Mouse (Mus musculus): ENCODE data around the gene Fam167b. TPM values are rescaled to one million over a fixed set of nuclear protein-coding genes. Genes with fewer than 3 reads are reported as not detected.

The Fam167b gene
- total and polyA plus RNA-seq, 3 experiments, result 1.1 to 1.2 TPM; not detected in 1

- peak; percentile 74; the same call in 1 of the 2 replicates for TF ChIP-seq MYC (IDR thresholded peaks at IDR 0.05; ENCODE audit: low read depth, low read length)
- TF ChIP-seq CHD1 (IDR thresholded peaks at IDR 0.05; ENCODE audit: low read depth, low read length), result no peak
- 0 out of 2 replicates have a peak, but pooled peaks have one; percentile 39 for TF ChIP-seq NRF1 (IDR thresholded peaks at IDR 0.05; ENCODE audit: low read depth, low read length)
- TF ChIP-seq MEF2A (IDR thresholded peaks at IDR 0.05; ENCODE audit: borderline replicate concordance, low read depth, low read length), result peak; percentile 80; the same call in 1 of the 2 replicates
- TF ChIP-seq JUND (conservative IDR thresholded peaks at IDR 0.05; ENCODE audit: low read depth, low read length), result no peak
- no peak; the same call in 1 of the 2 replicates for TF ChIP-seq MXI1 (IDR thresholded peaks at IDR 0.05; ENCODE audit: low read depth, low read length)
- no peak for TF ChIP-seq ZKSCAN1 (IDR thresholded peaks at IDR 0.05; ENCODE audit: borderline replicate concordance, low read depth, low read length)
- TF ChIP-seq MAX (IDR thresholded peaks at IDR 0.05; ENCODE audit: low read length), result no peak
These were observed 6.0 kb upstream of the Fam167b start (continued) for GRCm38 (mm10) chr4:129584370-129584769.

DNA sequence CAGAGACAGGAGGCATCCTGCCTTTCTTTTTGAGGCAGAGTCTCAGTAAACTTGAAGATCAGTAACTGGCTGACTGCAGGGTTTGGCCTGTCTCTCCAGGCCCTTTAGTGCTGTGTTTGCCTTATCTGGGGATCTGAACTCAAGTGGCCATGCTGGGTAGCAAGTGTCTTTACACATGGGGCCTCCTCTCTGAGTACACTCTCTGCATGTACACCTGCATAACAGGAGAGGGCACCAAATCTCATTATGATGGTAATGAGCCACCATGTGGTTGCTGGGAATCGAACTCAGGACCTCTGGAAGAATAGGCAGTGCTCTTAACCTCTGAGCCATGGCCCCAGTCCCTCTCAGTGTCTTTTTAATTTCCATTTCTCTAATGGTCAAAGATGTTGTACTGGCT, 3.9 kb upstream of the Fam167b start:
- Histone ChIP-seq H3K4me1 (ENCODE audit: control insufficient read depth in 1 of 2, insufficient read depth in 2 of 2) (peaks cover 21 to 54% of the 10 kb centered on the region in 2 experiments), H3K9ac (ENCODE audit: insufficient read depth, low read depth) (no peak overlapping the region), H3K79me2 (replicated peaks; ENCODE audit: control insufficient read depth, extremely low read depth, insufficient read depth, poor library complexity, severe bottlenecking) (peaks cover 8% of the 10 kb centered on the region; the same call in 1 of the 2 replicates), H3K4me3 (replicated peaks in 1 of 3; ENCODE audit: low read depth in 2 of 3, low read length in 2 of 3, poor library complexity in 1 of 3) (no peak overlapping the region), H3K27ac (ENCODE audit: insufficient read depth, low read depth) (no peak overlapping the region), H3K27me3 (replicated peaks) (no peaks in the 10 kb centered on the region), H3K4me2 (ENCODE audit: insufficient read depth, low read depth, poor library complexity, severe bottlenecking) (no peak overlapping the region), H3K36me3 (replicated peaks in 1 of 2; ENCODE audit: control insufficient read depth in 1 of 2, insufficient read depth in 1 of 2, low read length in 1 of 2) (no peaks in the 10 kb centered on the region), H3K9me3 (replicated peaks; ENCODE audit: low read length) (no peaks in the 10 kb centered on the region)
- no peak for TF ChIP-seq ETS1 (conservative IDR thresholded peaks at IDR 0.05; ENCODE audit: low read depth, low read length)
- TF ChIP-seq CTCF (conservative IDR thresholded peaks at IDR 0.05 in 1 of 2, IDR thresholded peaks at IDR 0.05 in 1 of 2; ENCODE audit: low read depth in 2 of 2, low read length in 2 of 2), result peak; percentile 9 to 47; a peak in 2 of 4 replicates
- no peak for DNase-seq (ENCODE audit: extremely low read depth)
- dilution Hi-C loops (cut with MboI; ENCODE audit: extremely low pct_ligation_motif_present, extremely low pct_unique_long_range_greater_than_20kb, low sequenced_read_pairs), result no loop called here
- in situ Hi-C loops (cut with MboI; ENCODE audit: low pct_ligation_motif_present, low pct_unique_long_range_greater_than_20kb, low sequenced_read_pairs), result no loop called here

DNA sequence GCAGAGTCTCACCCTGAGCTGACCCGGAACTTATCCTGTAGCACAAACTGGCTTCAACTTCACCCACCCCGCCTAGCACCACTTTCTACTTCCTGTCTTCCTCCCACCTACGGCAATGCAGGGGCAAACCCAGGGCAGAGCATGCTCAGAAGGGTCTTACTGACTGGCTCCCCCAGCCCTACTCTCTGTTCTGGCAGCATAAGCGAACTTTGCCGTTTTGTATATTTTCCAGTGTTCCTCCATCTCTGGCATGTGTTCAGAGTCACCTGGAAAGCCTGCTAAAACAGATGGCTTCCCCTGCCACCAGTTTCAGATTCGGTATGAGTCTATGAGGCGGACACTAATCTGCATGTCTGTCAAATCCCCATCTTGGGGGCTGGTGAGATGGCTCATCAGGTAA, 2.0 kb upstream of the Fam167b start:
- H3K4me1 ChIP-seq (ENCODE audit: control insufficient read depth in 1 of 2, insufficient read depth in 2 of 2), result peaks cover 18 to 59% of the 10 kb centered on the region in 2 experiments
- dilution Hi-C loops (cut with MboI; ENCODE audit: extremely low pct_ligation_motif_present, extremely low pct_unique_long_range_greater_than_20kb, low sequenced_read_pairs) (no loop called here), in situ Hi-C loops (cut with MboI; ENCODE audit: low pct_ligation_motif_present, low pct_unique_long_range_greater_than_20kb, low sequenced_read_pairs) (no loop called here)
- peak overlapping the region; percentile 24; the same call in 1 of the 2 replicates for H3K4me2 ChIP-seq (ENCODE audit: insufficient read depth, low read depth, poor library complexity, severe bottlenecking)
- no peaks in the 10 kb centered on the region for H3K79me2 ChIP-seq (replicated peaks; ENCODE audit: control insufficient read depth, extremely low read depth, insufficient read depth, poor library complexity, severe bottlenecking)
- peak overlapping the region; percentile 90 for H3K27ac ChIP-seq (ENCODE audit: insufficient read depth, low read depth)
- H3K9ac ChIP-seq (ENCODE audit: insufficient read depth, low read depth), result no peak overlapping the region
- H3K36me3 ChIP-seq (replicated peaks in 1 of 2; ENCODE audit: control insufficient read depth in 1 of 2, insufficient read depth in 1 of 2, low read length in 1 of 2), result no peaks in the 10 kb centered on the region
- H3K27me3 ChIP-seq (replicated peaks), result no peaks in the 10 kb centered on the region
- H3K4me3 ChIP-seq (replicated peaks in 1 of 3; ENCODE audit: low read depth in 2 of 3, low read length in 2 of 3, poor library complexity in 1 of 3), result peak overlapping the region in 1 of 3 experiments; percentile 38
- no peaks in the 10 kb centered on the region for H3K9me3 ChIP-seq (replicated peaks; ENCODE audit: low read length)
- DNase-seq (ENCODE audit: extremely low read depth), result peak; percentile 98
- TF ChIP-seq NRF1 (IDR thresholded peaks at IDR 0.05; ENCODE audit: low read depth, low read length) (peak; percentile 88), CHD1 (IDR thresholded peaks at IDR 0.05; ENCODE audit: low read depth, low read length) (no peak), MYC (IDR thresholded peaks at IDR 0.05; ENCODE audit: low read depth, low read length) (peak; percentile 97), ZKSCAN1 (IDR thresholded peaks at IDR 0.05; ENCODE audit: borderline replicate concordance, low read depth, low read length) (no peak; the same call in 1 of the 2 replicates), PAX5 (IDR thresholded peaks at IDR 0.05; ENCODE audit: low read length) (no peak), NELFE (IDR thresholded peaks at IDR 0.05; ENCODE audit: low read depth, low read length) (peak; percentile 32), MXI1 (IDR thresholded peaks at IDR 0.05; ENCODE audit: low read depth, low read length) (peak; percentile 65; the same call in 1 of the 2 replicates), SMC3 (IDR thresholded peaks at IDR 0.05; ENCODE audit: low read depth, low read length) (peak; percentile 15; the same call in 1 of the 2 replicates), ZC3H11A (IDR thresholded peaks at IDR 0.05; ENCODE audit: low read depth, low read length) (no peak), IRF4 (IDR thresholded peaks at IDR 0.05; ENCODE audit: low read depth, low read length) (peak; percentile 98), TCF12 (IDR thresholded peaks at IDR 0.05; ENCODE audit: low read depth, low read length) (peak; percentile 99), ELF1 (IDR thresholded peaks at IDR 0.05; ENCODE audit: low read depth, low read length) (peak; percentile 77), ZMIZ1 (IDR thresholded peaks at IDR 0.05; ENCODE audit: low read depth, low read length) (no peak), EP300 (IDR thresholded peaks at IDR 0.05; ENCODE audit: low read length) (peak; percentile 94), MAZ (IDR thresholded peaks at IDR 0.05; ENCODE audit: low read depth, low read length) (peak; percentile 77; the same call in 1 of the 2 replicates), ZNF384 (IDR thresholded peaks at IDR 0.05; ENCODE audit: low read depth, low read length) (peak; percentile 53), JUND (conservative IDR thresholded peaks at IDR 0.05; ENCODE audit: low read depth, low read length) (peak; percentile 94), ETS1 (conservative IDR thresholded peaks at IDR 0.05; ENCODE audit: low read depth, low read length) (peak; percentile 99), BHLHE40 (IDR thresholded peaks at IDR 0.05; ENCODE audit: low read depth, low read length) (peak; percentile 99), RAD21 (IDR thresholded peaks at IDR 0.05; ENCODE audit: low read depth, low read length) (no peak; the same call in 1 of the 2 replicates), SIN3A (IDR thresholded peaks at IDR 0.05; ENCODE audit: low read length) (peak; percentile 93; the same call in 1 of the 2 replicates), POLR2AphosphoS2 (IDR thresholded peaks at IDR 0.05; ENCODE audit: low read depth, low read length) (no peak), JUN (IDR thresholded peaks at IDR 0.05; ENCODE audit: insufficient read depth, low read depth, low read length) (peak; percentile 89), MAX (IDR thresholded peaks at IDR 0.05; ENCODE audit: low read length) (peak; percentile 90), MAFK (IDR thresholded peaks at IDR 0.05; ENCODE audit: insufficient replicate concordance, low read length) (peak; percentile 79; the same call in 1 of the 2 replicates), CTCF (conservative IDR thresholded peaks at IDR 0.05 in 1 of 2, IDR thresholded peaks at IDR 0.05 in 1 of 2; ENCODE audit: low read depth in 2 of 2, low read length in 2 of 2) (no peak; a peak in 1 of 4 replicates)
